Mouse (Mus musculus): ENCODE measurements at regions not wholly inside any gene's neighbourhood (a gene's known extent, or its start where the extent isn't known, plus 50 kb on each side); places are given as distances from the start of the nearest gene placed in this dataset.
"Not testable (repeated sequence)": the region's sequence is repeated elsewhere in the genome, so short reads cannot be mapped to it uniquely, and the experiment has no call there.

DNA sequence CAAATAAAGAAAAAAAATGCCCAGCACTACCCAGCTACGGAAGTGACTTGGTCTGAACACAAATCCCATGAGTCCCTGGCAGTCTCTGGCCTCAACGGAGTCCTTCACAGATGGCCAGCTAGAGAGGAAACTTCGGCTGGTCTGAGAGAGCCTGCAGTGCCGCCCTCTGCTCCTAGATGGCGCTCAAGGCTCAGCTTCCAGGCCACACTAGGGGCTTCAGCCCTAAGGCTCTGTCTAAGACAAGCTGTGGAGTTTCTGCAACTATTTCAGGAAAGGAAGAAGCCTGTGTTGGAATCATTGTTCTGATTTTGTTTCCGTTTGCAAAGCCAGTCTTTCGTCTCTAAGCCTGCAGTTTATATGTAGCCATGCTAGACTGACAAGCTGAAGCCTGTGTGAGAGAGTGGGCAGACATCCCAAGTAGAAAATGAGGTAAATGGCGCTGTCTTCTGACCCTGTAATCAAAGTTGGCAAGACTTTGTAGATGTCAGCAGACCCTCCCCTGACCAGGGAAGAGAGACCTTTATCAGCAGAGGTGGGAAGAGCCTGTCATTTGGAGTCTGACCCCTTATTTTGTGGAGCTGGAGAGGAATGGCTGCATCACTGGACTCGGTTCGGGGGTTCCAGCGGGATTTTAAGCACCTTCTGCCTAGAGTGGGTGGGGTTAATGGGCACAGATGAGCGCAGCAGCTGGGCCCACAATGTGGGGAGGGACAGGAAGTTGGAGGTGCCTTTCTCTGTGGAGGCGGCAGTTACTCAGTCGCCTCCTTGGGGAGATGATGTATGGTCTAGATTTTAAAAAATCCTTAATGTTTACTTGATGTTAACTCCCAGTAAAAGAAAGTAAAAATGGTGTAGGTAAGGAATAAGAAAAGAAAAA lies 197.5 kb downstream of the Nucb2 start:
- 53% methylated on average over 14 of the region's 14 CpGs for WGBS
- H3K4me3 ChIP-seq: no peak overlapping the region

DNA sequence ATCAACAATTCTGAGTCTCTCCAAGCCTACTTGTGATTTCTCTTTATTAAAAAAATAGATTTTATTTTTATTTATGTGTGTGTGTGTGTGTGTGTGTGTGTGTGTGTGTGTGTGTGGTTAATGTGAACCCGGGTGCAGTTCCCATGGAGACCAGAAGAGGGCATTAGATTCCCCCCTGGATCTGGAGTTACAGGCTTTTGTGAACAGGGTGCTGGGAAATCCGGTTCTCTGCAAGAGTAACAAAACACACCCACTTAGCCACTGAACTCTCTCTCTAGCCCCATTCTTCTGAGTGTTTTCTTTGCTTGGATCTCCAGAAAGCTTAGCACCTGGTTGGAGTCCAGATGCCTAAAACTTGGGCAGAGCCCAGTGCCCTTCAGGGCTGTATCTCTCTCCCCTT lies 198.4 kb downstream of the Nucb2 start:
- WGBS: 94% methylated on average over 2 of the region's 2 CpGs
- Histone ChIP-seq H3K27me3 (ENCODE audit: low read depth, poor library complexity, severe bottlenecking) (no peaks in the 10 kb centered on the region), H3K4me3 (no peak overlapping the region), H3K36me3 (no peaks in the 10 kb centered on the region), H3K27ac (replicated peaks) (no peak overlapping the region), H3K9me3 (replicated peaks) (peaks cover 12% of the 10 kb centered on the region; the same call in 1 of the 2 replicates), H3K4me1 (no peaks in the 10 kb centered on the region)
- DNase-seq (ENCODE audit: low spot score): no peak

More for the DNA sequence above, 197.5 kb downstream of the Nucb2 start:
- no peaks in the 10 kb centered on the region for H3K4me1 ChIP-seq
- no peaks in the 10 kb centered on the region for H3K27me3 ChIP-seq (ENCODE audit: low read depth, poor library complexity, severe bottlenecking)
- DNase-seq (ENCODE audit: low spot score): peak; percentile 81
- no peaks in the 10 kb centered on the region for H3K36me3 ChIP-seq
- H3K9me3 ChIP-seq (replicated peaks): peaks cover 12% of the 10 kb centered on the region; the same call in 1 of the 2 replicates
- 0 out of 2 replicates have a peak overlapping the region, but pooled peaks have one; percentile 1 for H3K27ac ChIP-seq (replicated peaks)

GRCm38 (mm10) chr7:116711541-116711940 lies 207.4 kb downstream of the Nucb2 start:
- Histone ChIP-seq H3K27ac (replicated peaks) (no peak overlapping the region), H3K4me1 (no peaks in the 10 kb centered on the region), H3K27me3 (ENCODE audit: low read depth, poor library complexity, severe bottlenecking) (no peaks in the 10 kb centered on the region), H3K36me3 (no peaks in the 10 kb centered on the region), H3K4me3 (no peak overlapping the region), H3K9me3 (replicated peaks) (no peaks in the 10 kb centered on the region)
- 92% methylated on average over 2 of the region's 2 CpGs for WGBS
- no peak for DNase-seq (ENCODE audit: low spot score)

- H3K27ac ChIP-seq (replicated peaks): no peak overlapping the region
- H3K4me1 ChIP-seq: no peaks in the 10 kb centered on the region
- DNase-seq (ENCODE audit: low spot score): no peak
- H3K4me3 ChIP-seq: no peak overlapping the region
- WGBS: 88% methylated on average over 8 of the region's 8 CpGs
- no peaks in the 10 kb centered on the region for H3K36me3 ChIP-seq
- no peaks in the 10 kb centered on the region for H3K9me3 ChIP-seq (replicated peaks)
- no peaks in the 10 kb centered on the region for H3K27me3 ChIP-seq (ENCODE audit: low read depth, poor library complexity, severe bottlenecking)
Observed at GRCm38 (mm10) chr7:116713200-116713599, 209.0 kb downstream of the Nucb2 start.

GRCm38 (mm10) chr7:116715234-116716046 lies 211.3 kb downstream of the Nucb2 start:
- Histone ChIP-seq H3K9me3 (replicated peaks) (no peaks in the 10 kb centered on the region), H3K27ac (replicated peaks) (no peak overlapping the region), H3K4me3 (no peak overlapping the region), H3K4me1 (no peaks in the 10 kb centered on the region), H3K27me3 (ENCODE audit: low read depth, poor library complexity, severe bottlenecking) (no peaks in the 10 kb centered on the region), H3K36me3 (no peaks in the 10 kb centered on the region)
- no peak for DNase-seq (ENCODE audit: low spot score)
- WGBS: 80% methylated on average over 10 of the region's 10 CpGs

DNA sequence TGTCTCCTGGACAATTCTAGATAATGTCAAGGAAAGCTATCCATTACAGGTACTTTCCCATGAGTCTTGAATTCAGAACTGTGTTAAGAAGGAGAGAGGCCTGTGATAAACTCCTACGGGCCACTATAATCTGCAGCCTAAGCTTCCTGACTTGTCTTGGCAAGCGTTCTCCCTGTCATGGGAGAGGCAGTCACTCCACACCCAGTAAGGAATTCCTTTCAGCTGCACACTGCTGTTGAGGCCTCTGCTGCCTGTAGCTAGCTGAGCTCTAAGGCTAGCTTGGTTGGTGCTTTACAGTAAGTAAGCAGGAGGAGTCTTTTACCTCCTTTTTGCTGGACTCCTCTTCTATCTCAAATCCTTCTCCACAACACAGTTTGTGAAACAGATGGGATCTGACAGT lies 224.2 kb downstream of the Nucb2 start:
- Histone ChIP-seq H3K9me3 (replicated peaks) (no peaks in the 10 kb centered on the region), H3K27me3 (ENCODE audit: low read depth, poor library complexity, severe bottlenecking) (no peaks in the 10 kb centered on the region), H3K4me1 (no peaks in the 10 kb centered on the region), H3K27ac (replicated peaks) (no peak overlapping the region), H3K4me3 (no peak overlapping the region), H3K36me3 (no peaks in the 10 kb centered on the region)
- WGBS: 85% methylated on average over 2 of the region's 2 CpGs
- peak; percentile 6 for DNase-seq (ENCODE audit: low spot score)

DNA sequence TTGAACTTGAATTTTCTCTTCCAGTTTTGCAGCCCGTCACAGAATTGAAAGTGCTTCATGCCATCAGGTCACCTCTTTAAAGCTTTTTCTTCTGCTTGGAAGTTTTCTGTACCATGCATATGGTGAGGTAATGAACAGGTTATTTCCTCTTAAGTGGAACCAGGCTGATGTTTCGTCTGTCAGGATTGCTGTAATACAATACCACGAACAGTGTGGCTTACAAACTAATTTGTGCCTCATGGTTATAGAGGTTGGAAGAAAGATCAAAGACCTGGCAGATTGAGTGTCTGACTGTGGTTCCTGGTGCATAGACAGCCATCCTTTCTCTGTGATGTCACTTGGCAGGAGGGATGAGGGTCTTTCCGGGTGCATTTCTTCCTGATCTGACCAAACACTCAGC lies 225.6 kb downstream of the Nucb2 start:
- Histone ChIP-seq H3K36me3 (no peaks in the 10 kb centered on the region), H3K27ac (replicated peaks) (no peak overlapping the region), H3K27me3 (ENCODE audit: low read depth, poor library complexity, severe bottlenecking) (no peaks in the 10 kb centered on the region), H3K4me3 (no peak overlapping the region), H3K9me3 (replicated peaks) (no peaks in the 10 kb centered on the region), H3K4me1 (no peaks in the 10 kb centered on the region)
- 84% methylated on average over 4 of the region's 4 CpGs for WGBS
- DNase-seq (ENCODE audit: low spot score): peak; percentile 2

DNA sequence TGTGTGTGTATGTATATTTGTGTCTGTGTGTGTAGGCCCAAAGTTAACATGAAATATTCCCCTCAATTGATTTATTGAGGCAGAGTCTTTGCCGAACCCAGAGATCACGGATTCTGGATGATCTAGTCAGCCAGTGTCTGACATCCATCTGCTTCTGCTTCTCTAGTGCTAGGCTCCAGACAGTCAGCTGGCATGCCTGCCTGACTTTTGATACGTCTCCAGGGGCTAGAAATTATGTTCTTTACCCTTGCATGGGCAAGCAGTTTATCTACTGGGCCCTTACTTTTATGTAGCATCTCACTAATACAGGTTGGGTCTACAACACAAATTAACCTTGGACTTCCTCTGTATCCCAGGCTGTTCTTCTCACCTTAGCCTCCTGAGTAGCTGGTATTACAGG lies 231.5 kb downstream of the Nucb2 start:
- no peak for DNase-seq (ENCODE audit: low spot score)
- no peak overlapping the region for H3K27ac ChIP-seq (replicated peaks)
- no peaks in the 10 kb centered on the region for H3K27me3 ChIP-seq (ENCODE audit: low read depth, poor library complexity, severe bottlenecking)

DNA sequence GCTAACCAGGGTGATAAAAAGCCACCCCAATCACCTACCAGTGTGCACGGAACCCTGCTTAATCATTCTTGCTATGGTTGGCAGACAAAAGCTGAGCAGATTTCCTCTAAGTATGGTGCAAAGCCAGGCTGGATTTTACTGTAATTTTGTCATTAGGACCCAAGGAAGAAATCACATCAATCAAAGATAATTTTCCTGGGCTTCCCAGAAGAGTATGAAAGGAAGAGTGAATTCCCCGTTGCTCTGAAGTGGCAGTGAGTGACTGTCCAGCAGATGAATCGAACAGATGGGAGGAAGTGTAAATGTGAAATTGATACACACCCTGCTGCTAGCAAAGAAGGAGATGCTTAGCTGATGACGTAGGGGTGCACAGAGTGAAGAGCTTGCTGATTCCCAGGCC lies 232.2 kb downstream of the Nucb2 start:
- no peaks in the 10 kb centered on the region for H3K27me3 ChIP-seq (ENCODE audit: low read depth, poor library complexity, severe bottlenecking)
- H3K36me3 ChIP-seq: no peaks in the 10 kb centered on the region
- no peak overlapping the region for H3K27ac ChIP-seq (replicated peaks)
- H3K9me3 ChIP-seq (replicated peaks): no peaks in the 10 kb centered on the region
- H3K4me3 ChIP-seq: no peak overlapping the region
- DNase-seq (ENCODE audit: low spot score): no peak
- WGBS: 89% methylated on average over 4 of the region's 4 CpGs
- no peaks in the 10 kb centered on the region for H3K4me1 ChIP-seq

More for the DNA sequence above, 231.5 kb downstream of the Nucb2 start:
- 78% methylated on average over 3 of the region's 3 CpGs for WGBS
- Histone ChIP-seq H3K4me3 (no peak overlapping the region), H3K4me1 (no peaks in the 10 kb centered on the region), H3K9me3 (replicated peaks) (no peaks in the 10 kb centered on the region), H3K36me3 (no peaks in the 10 kb centered on the region)

GRCm38 (mm10) chr7:116738009-116738408 lies 233.8 kb downstream of the Nucb2 start:
- no peak overlapping the region for H3K4me3 ChIP-seq
- WGBS: 81% methylated on average over 4 of the region's 4 CpGs
- H3K36me3 ChIP-seq: no peaks in the 10 kb centered on the region
- no peaks in the 10 kb centered on the region for H3K4me1 ChIP-seq
- DNase-seq (ENCODE audit: low spot score): no peak
- no peaks in the 10 kb centered on the region for H3K27me3 ChIP-seq (ENCODE audit: low read depth, poor library complexity, severe bottlenecking)
- H3K9me3 ChIP-seq (replicated peaks): no peaks in the 10 kb centered on the region
- H3K27ac ChIP-seq (replicated peaks): no peak overlapping the region

DNA sequence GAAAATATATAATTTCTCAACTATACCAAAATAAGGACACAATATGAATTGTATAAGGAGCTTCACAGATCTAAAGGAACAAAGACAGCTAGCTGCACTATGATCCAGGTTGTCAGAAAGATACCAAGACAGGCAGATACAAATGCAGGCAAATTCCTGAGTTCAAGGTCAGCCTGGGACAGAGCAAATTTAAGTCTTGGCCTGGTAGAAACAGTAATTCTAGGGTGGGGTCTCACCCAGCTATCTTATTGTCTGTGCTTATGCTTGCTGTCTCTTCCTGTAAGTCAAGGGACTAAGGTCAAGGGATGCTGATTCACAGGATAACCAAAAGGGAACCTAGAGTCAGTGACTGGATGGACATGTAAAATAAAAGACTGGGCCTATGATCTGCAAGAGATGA lies 250.4 kb downstream of the Nucb2 start:
- Histone ChIP-seq H3K4me1 (no peaks in the 10 kb centered on the region), H3K27me3 (ENCODE audit: low read depth, poor library complexity, severe bottlenecking) (no peaks in the 10 kb centered on the region), H3K27ac (replicated peaks) (no peak overlapping the region), H3K4me3 (no peak overlapping the region), H3K36me3 (no peaks in the 10 kb centered on the region), H3K9me3 (replicated peaks) (no peaks in the 10 kb centered on the region)
- no peak for DNase-seq (ENCODE audit: low spot score)

DNA sequence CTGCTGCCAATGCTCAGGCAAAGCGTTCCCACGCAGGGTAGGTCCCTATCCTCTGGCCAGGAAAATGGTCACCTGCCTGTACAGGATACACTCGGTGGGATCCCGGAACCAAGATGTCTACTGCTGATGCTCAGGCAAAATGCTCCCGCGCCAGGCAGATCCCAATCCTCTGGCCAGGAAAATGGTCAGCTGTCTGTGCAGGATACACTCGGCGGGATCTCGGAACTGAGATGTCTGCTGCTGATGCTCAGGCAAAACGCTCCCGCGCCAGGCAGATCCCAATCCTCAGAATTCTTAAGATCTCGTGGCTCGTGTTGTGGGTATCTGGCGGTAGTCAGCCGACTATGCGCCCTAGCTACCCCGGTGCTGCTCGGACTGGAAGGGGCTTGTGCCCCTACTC lies 288.0 kb downstream of the Nucb2 start:
- H3K9me3 ChIP-seq (replicated peaks); H3K4me3 ChIP-seq; DNase-seq (ENCODE audit: low spot score); H3K4me1 ChIP-seq; H3K27ac ChIP-seq (replicated peaks); H3K27me3 ChIP-seq (ENCODE audit: low read depth, poor library complexity, severe bottlenecking); H3K36me3 ChIP-seq: not testable (repeated sequence)
- WGBS: 91% methylated on average over 19 of the region's 19 CpGs

DNA sequence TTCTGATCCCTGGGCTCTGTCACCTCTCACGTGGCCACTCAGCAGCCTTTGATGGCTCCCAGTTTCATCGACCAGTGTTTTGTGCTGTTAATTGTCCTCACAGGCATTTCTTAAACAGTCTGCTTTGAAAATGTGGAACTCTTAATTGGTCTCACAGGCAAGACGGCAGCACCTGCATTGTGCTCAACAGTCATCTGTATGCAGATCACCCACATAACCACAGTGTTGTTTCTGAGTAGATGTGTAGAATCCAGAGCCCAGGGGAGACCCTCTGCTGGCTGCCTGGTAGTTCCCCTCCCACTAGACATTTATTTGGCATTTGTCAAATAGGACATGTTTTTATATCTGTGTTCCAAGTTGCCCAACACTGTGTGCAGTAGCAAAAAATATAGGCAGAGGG lies 304.3 kb downstream of the Nucb2 start:
- 81% methylated on average over 3 of the region's 3 CpGs for WGBS
- no peak overlapping the region for H3K27ac ChIP-seq (replicated peaks)
- DNase-seq (ENCODE audit: low spot score): no peak

More for the DNA sequence above, 304.3 kb downstream of the Nucb2 start:
- Histone ChIP-seq H3K4me1 (no peaks in the 10 kb centered on the region), H3K27me3 (ENCODE audit: low read depth, poor library complexity, severe bottlenecking) (no peaks in the 10 kb centered on the region), H3K9me3 (replicated peaks) (no peaks in the 10 kb centered on the region), H3K36me3 (no peaks in the 10 kb centered on the region), H3K4me3 (no peak overlapping the region)
